Mouse (Mus musculus) frontal cortex, postnatal 10 days (tissue): ENCODE data around the gene Usp50.

Experiments used
- DNase-seq, 2 experiments: peaks; one replicate each; pipeline ENCODE4 v3.0.0; 2022; ENCODE audit warnings: low spot score in 2 of 2, mixed read lengths in 1 of 2

Gene Usp50

DNA sequence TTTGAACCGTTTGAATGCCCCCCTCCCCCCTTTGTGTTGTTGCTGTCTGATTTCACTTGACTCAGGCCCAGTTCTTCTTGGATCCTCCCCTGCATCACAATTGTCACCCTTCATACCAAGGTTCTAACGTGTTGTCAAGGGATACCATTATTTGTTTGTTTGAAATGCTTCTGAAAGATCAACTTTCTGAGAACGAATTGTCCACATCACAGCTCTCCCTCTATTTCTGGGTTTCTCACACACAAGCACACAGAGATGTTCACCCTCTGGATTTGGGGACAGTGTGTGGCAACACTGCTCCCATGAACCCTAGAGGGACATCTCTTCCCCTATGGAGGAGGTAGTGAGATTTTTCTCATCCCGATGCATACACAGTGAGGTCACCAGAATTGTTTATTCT is at the start of gene Usp50:
Usp50 (minus strand) TSS at position 101 of the 400 bp plus-strand sequence.
- no peak for DNase-seq

DNA sequence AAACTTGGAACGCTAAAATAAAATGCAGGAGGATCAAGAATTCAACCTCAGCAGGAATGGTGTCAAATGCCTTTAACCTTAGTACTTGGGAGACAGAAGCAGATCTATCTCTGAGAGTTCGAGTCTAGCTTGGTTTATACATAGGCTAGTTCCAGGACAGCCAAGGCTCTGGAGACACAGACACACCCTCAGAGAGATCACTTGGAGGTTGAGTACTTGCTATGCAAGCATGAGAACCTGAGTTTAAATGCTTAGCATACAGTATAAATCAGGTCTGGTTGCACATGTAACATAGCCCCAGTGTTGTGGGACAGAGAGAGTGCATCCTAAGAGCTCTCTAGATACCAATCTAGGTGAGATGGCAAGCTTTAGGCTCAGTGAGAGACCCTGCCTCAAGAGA is 34.1 kb upstream of the Usp50 start:
- DNase-seq: no peak

DNA sequence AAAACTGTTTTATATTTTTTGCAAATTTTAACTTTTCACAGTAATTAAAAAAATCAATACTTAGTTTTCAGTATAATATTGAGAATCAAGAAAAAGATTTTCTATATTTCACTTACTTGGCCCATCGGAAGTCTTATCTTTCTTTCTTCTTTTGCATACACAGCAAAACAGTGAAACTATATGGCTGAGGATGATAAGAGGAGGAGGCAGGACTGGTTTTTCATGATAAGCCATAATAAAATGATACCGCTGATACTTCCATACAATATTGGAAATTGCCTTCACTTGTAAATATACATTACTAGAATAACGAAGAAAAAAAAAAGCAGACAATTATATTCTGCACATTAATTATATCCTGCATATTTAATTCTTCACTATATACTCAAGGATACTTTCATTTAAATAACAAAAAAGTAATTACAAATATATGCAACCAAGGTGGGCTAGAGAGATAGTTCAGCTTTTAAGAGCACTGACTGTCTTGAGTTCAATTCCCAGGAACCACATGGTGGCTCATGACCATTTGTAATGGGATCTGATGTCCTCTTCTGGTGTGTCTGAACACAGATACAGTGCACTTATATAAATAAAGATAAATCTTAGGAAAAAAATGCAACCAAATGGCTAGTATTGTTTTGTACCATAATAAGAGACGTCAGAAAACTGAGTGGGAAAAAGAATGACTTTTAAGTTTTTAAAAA is 33.5 kb upstream of the Usp50 start:
- no peak for DNase-seq

DNA sequence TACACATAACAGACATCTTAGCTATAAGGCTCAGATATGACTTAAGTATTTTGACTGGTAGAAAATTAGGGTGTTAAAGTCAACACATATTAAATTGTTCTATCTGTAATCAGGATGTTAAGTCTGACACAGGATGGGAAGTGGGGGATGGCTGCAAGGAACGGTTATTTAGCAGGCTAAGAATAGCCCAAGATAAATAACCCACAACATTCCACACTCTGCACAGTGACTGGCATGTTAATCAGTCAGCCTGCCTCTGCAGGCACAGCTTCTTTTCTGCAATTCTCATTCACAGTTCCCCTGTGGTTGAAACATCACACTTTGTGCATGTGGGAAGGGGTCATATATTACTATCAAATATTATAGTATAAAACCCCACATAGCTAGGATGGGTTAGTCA is 32.6 kb upstream of the Usp50 start:
- DNase-seq: no peak

DNA sequence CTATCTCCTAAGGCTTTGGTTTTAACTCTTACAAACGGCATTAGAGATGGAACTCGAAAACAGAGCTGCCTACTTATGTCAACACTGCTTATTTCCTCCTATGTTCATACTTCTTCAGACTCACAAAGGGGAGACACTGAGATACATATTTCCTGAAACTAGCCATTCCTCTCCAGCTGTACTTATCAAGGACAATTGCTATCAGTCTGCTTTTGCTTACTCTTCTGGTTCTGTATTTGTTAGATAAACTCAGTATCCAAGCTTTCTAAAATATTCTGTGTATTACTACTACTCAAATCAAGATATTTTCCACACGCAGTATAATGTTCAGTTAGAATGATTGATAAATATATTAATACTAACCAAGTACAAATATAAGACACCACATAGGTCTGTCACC is 18.7 kb upstream of the Usp50 start:
- DNase-seq: no peak

DNA sequence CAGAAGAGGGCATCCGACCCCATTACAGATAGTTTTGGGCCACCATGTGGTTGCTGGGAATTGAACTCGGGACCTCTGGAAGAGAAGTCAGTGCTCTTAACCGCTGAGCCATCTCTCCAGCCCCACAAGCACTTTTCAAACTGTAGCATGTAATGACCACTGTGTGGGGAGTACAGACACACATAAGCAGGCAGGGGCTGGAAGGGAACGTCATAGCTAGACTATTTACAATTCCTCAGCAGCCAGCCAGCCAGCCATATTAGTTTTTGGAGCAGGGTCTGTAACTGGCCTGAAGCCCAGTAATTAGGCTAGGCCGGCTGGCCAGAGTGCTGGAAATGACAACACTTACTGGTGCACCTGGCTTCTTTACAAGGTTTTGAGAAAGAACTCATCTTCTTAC is 15.2 kb upstream of the Usp50 start:
- DNase-seq: no peak

DNA sequence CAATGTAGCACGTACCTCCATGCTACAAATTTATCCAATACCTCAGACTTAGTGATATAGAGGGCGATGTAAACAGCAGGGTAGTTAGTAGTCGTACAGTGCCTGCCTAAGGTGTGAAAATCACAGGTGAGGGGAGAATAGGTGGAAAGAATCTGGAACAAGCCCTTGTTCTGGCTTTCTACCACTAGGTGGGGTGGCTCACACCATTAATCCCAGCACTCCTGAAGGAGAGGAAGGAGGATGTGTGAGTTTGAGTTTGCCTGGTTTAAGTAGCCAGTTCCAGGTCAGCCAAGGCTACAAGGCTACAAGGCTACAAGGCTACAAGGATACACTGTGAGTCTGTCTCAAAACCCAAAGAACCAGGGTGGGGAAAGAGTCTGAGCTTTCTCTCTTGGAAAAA is 12.4 kb upstream of the Usp50 start:
- DNase-seq: no peak

DNA sequence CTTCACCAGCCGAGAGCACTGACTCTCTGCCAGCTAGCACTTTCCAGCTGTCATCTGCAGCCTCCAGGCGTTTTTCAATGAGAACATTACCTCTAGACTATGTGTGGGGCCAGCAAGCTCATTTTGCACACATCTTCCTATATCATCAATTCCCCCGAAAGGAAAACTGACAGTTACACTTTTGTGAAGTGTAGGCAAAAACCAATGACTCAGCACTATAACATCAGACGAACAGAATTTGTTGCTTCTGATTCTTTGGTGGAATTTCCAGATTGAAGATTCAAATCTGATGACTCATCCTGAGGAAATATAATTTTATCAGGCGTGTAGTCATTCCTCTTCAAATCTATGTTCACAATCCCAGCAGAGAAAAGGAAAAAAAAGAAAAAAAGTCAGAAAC is 9.3 kb upstream of the Usp50 start:
- DNase-seq: no peak

DNA sequence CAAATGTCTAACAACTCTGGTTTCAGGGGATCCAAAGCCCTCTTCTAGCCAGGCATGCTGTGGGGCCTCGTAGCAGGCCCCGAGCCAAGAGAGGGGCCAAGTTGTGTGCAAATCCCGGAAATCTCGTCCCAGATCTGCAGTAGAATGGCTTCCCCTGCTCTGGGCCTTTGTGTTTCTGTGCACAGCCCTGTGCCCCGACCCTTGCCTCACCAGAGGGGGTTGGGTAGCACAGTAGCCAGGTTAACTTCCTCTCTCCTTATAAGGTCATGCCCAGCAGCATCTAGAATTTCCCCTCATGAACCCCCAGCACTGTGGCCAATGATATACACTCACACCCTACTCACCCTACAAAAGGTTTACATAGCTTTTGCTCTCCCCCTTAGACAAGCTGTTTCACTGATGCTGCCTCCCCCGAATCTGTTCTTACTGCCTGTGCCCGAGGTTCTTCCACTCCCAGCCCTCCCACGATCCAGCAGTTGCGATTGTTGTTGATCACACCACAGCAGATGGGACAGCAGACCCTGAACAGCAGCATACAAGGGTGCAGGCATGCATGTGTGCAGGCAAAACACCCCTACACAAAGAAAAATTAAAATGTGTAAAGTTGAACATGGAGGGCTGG is 4.6 kb upstream of the Usp50 start:
- DNase-seq: no peak

DNA sequence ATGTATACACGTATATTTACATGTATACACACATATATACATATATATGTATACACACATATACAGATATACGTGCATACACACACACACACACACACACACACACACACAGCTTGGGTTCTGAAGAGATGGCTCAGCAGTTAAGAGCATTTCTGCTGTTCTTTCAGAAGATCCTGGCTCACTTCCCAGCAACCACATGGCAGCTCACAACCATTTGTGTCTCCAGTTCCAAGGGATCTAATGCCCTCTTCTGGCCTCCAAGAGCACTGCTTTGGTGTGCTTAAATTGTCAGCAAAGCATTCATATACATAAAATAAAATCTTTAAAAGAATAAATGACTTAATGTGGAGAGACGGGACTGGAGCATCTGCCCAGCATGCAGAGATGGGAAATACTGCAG is 837 bp downstream of the Usp50 start:
- peak; percentile 49 to 54 for DNase-seq

DNA sequence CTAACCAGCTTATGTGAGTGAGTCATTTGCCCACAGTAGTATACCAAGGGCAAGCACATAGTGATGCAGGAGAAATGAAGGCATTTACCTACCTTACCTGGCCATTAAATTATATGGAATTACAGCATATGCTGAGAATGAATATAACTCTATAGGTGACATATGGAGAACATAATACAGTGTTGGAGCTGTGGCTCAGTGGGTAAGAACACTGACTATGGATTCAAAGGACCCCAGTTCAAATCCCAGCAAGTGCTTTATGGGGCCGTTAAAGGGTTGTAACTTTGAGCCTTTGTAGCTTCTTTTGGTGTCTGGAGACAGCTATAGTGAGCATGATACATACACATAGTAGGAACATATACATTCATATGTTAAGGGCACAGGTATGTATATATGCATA is 1.8 kb downstream of the Usp50 start:
- DNase-seq: no peak

DNA sequence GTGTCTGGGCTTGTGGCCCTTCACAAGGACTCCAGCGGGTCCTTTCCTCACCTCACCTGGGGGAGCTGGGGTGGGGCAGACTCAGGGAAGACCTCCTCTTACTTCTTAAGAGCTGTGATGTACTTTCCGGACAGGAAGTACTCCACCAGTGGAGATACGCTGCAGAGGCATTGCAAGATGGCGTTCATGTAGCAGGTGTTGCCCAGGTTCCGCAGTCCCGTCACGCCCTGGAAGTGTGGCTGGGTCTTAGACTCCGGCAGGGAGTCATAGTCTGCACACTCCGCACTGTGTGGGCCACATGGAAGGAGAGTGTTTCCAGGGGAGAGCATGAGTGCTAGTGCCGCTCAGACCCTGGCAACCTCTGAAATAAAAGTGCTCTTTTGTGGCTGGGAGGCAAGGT is 3.0 kb downstream of the Usp50 start:
- DNase-seq: no peak

DNA sequence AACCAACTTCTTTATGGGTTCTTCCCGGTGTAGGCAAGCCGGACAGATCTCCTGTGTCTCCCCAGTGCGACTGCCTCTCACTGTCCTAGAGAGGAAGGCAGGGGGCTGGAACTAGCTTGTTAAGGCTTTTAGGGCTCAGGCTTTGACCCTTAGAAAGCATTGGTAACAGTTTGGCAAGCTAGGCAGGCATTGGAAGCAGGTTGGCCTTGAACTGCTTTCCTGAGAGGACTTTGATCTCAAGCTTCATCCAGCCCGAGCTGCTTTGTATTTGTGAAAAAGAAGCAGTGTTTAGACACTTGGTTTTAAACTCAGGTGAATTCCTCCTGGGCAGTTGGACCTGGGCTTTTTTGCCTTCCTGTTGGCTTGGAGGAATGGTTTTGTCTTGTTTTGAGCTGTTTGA is 4.5 kb downstream of the Usp50 start:
- DNase-seq: no peak

DNA sequence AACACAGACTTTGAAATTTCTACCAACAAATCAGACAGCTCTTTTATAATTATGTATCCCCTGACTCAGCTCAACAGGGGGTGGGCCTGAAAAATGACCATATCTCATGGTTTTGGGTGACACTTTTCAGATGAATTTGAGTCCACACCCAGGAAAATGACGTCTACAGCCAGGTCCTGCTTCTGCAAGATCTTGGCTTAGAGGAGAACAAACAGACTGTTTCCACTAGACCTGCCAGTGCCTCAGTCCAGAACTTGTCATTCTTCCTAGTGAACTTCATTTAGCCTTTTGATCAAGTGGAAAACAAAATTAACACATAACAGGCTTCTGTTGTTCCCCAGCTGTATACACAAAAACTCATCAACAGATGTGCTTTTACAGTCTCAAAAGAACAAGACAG is 6.9 kb downstream of the Usp50 start:
- no peak for DNase-seq

DNA sequence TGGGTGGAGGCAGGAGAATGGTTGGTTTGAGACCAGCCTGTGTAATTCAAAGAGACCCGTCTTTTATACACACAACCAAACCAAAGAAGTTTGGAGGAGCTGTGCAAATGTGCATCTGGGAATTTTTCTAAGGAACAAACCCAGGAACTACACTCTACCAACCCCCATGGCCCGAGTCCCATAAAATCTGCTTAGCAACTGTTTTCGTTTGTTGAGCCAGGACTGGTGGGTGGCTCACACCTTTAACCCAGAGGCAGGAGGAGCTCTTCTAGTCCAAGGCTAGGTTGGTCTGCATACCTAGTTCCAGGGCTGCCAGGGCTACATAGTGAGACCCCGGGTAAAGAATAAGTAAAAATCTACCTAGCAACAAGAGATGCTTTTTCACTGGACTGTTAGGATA is 7.3 kb downstream of the Usp50 start:
- DNase-seq: no peak

DNA sequence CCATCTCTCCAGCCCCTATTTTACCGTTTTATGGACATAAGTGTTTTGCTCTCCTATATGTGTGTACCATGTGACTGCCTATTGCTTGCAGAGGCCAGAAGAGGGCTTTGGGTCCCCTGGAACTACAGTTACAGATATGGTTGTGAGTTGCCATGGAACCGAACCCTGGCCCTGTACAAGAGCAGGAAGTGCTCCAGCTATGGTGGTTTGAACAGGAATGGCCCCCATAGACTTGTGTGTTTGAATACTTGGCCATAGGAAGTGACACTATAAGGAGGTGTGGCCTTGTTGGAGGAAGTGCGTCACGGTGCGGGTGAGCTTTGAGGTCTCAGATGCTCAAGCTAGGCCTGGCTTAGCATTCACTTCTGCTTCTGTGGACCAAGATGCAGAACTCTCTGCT is 11.1 kb downstream of the Usp50 start:
- no peak for DNase-seq

DNA sequence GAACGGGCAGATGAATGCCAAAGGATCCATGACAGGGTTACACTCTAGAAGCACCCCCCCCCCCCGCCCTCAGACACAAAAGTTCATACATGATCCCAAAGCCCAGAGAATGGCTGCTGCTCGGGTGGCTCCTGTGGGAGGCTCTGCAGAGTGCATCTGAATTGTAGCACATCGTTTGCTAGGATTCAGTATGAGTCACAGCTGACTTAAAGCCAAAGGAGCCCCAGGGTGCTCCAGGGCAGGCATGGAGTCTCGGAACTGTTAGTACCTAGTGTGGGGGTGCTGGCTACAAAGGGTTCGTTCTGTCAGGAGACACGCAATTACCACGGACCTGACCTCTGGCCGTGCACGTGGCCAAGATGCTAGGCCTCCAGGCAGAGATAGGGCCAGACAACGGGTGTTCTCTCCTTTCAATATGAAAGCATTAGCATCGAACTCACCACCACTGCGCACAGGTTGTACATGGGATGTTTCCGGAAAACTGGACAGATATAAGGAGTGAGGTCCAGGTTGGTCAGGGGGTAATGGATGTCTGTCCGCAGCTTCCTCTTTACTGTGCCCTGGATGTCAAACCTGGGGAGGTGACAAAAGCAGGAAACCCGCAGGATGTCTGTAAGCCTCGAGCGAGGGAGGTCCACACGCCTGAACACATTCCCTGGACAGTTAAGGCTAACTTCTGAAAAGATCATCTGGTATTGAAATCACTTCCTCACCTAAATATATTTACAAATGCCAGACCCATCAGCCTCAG is 13.7 kb downstream of the Usp50 start:
- no peak for DNase-seq

DNA sequence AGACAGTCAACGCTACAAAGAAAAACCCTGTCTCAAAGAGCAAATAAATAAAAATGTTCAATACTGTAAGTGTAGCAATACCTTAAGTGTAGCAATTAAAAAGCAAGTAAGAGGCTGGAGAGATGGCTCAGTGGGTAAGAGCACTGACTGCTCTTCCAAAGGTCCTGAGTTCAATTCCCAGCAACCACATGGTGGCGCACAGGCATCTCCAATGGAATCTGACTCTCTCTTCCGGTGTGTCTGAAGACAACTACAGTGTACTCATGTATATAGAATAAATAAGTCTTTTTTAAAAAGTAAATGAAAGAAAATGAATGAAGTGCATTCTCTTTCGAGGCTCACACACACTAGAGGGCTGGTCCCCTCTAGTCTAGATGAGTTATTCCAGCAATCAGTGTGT is 15.1 kb downstream of the Usp50 start:
- no peak for DNase-seq

DNA sequence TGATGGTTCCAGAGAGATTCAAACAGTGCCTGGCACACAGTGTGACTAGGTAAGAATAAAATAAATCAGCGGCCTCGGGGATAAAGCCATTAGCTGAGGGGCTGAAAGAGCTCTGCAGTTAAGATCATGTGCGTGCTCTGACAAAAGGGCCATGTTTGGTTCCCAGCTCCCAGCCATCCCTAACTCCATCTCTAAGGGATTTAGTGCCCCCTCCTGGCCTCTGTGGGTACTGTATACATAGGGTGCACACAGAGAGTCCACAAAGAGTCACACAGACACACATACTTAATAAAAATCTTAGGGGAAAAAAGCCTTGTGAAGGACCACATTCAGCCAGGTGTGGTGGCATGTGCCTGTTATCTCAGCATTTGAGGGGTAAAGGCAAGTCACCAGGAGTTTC is 15.7 kb downstream of the Usp50 start:
- no peak for DNase-seq

DNA sequence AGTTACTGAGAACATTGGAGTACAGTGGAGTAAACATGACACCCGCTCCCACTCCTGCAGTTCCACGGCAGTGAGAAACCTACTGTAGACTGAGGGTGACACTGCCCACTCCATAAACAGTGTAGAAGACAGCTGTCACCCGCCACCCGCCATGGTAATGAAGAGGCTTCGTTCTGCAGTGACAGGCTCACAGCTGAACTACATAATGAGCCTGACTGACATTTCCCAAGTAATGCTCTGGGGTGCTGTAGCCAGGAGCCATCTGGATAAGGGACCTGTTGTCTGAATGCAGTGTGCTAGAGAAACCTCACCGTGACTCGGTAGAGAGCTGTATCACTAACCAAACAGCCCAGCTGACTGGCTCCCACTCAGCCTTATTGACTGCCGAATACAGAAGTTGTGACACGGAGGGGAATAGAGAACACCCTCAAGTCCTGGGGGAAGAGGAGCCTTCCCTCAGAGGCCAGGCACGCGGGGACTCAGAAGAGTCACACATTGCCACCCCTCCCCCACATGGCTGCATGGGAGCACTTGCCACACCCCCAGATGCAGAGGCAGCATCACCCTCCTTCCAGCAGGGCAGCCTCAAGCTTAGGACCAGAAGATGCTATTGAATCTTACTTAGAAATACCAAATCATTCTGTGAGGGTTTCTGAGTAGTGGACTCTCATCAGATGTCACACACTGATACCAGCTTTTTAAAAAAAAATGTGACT is 17.2 kb downstream of the Usp50 start:
- DNase-seq: no peak

DNA sequence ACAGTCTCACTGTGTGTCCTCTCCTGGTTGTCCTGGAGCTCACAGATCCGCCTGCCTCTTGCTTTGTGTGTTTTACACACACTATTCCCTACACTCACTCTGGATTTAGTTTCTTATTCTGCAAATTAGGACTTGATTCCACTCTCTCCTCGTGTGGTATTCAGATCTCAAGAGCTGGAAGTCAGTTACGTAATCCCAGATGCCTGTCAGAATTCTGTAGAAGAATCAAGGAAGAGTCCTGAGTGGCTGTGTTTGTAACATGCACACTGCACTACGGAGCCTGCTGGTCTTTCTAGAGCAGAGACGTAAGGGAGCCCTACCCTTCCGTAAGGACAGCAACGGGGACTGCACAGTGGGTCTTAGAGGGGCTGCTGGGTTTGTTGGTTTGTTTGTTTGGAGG is 23.9 kb downstream of the Usp50 start:
- DNase-seq: no peak

DNA sequence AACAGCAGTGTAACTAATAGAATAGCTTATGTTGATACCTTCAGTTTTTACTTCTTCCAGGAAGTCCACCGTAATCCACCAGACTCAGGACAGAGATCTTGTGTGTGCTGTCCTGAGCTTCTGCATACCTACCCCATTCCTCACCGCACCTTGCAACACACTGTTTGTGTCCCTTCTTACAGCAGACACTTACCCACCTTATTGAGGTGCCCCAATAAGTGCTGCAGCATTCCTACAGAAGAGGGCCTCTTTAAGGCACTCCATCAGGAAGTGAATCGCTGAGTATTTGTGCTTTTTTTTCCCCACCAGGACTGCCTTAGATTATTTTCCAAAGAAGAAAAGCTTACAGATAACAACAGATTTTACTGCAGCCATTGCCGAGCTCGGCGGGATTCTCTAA is 27.6 kb downstream of the Usp50 start:
- no peak for DNase-seq

DNA sequence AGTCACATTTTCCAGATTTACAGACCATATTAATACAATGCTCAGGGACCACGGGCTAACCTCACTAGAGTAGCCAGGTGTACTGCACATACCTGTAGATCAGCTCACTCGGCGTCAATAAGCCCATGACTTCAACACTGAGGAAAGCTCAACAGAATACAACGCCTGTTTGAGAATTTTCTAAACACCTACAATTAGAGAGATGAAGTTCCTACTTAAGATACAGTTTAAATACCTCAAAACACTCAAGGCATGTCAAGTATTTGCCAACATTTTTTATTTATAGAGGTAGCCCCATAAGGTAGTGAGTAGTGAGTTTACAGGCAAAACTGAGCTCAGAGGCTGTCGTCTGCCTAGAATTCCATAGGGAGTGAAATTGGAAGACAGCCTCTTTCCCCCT is 39.9 kb downstream of the Usp50 start:
- no peak for DNase-seq
